Mouse (Mus musculus): ENCODE results near the gene Fam189b.
"Not testable (repeated sequence)": the region's sequence is repeated elsewhere in the genome, so short reads cannot be mapped to it uniquely, and the experiment has no call there.

Gene Fam189b

DNA sequence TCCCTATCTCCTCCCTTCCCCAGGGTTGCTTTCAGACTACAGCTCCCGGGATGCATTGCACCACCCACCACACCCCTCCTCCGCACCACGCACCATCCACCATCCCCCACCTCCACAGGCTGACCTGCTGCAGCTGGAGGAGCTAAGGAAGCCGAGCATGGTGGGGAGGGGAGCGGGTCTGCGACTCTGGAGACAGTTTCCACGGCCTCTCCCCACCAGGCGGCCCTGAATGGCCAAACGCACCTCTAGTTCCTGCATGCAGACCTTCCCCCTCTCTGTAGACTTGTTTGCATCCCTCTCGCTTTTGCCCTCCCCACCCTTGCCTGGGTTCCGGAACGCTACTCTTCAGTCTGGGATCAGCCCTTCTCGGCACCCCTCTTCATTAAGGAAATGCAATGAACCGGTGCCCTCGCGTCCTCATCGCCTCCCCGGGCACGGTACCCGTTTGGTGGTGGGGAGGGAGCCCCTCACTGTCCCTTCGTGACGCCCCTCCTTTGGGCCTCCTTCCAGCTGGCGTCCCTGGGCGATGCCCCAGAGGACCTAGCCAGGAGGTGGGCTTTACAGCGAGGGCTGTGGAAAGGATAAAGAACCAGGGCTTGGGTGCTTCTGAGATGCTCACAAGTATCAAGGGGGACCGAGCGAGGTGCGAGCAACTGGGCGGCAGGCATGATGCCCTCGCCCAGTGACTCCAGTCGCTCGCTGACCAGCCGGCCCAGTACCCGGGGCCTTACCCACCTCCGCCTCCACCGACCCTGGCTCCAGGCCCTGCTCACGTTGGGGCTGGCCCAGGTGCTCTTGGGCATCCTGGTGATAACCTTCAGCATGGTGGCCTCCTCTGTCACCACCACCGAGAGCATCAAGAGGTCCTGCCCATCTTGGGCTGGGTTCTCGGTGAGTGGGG, at the start of gene Fam189b:
TSS of gene Fam189b (plus strand) at position 86 of the 901 bp plus-strand sequence.
- peak; percentile 86 for DNase-seq (ENCODE audit: low spot score)

DNA sequence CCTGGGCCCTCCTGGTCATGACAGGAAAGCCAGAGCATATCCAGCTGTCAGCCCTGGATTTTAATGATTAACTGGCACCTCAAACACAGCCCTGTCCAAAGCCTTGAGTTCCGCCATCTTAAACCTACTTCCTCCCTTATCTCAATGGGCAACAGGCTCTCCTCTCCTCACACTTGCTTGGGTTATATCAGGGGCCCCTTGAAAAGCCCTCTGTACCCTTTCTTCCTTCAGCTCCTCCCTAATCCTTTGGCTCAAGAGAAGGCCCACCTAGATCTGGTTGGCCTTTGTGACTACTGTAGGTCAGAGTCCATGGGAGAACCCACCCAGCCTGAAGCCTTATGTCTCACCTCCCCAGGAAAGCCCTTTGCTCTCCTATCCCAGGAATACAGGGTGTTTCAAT, 49.2 kb upstream of the Fam189b start:
- DNase-seq (ENCODE audit: low spot score), result no peak

DNA sequence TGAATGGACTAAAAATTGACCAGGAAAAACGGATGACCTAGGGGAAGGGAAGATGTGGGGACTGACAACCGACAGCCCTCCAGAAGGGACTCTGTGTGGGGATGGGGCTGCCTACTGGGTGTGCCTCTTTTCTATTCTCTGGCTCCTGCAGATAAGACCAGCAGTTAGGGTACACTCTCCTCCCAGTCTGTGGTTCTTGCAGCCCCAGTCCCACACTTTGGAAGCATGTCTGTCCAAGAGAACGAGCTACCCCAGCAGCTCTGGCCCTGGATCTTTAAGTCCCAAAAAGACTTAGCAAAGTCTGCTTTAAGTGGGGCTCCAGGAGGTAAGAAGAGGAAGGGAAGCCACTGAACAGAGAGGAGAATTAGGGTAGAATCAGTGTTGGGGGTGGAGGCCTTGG, 47.0 kb upstream of the Fam189b start, which contains the start of gene Pklr:
TSS of gene Pklr (plus strand) at position 185 of the 400 bp plus-strand sequence.
- DNase-seq (ENCODE audit: low spot score), result no peak

DNA sequence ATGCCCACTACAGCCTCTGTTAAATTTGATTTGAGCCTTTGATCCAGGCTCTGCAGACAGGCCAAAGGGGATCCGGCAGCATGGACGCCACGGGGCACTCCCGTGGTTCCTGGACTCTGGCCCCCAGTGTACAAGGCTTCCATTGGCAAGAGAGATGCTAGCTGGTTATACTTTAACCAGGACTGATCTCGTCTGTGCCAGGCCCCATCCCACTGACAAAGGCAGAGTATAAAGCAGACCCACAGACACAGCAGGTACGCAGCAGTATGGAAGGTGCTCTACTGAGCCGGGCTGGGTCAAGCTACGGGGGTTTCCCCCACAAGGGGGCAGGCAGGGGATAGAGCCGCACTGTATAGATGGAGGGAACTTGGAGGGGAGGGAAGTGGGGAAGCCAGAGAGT, 46.6 kb upstream of the Fam189b start:
- DNase-seq (ENCODE audit: low spot score), result no peak

DNA sequence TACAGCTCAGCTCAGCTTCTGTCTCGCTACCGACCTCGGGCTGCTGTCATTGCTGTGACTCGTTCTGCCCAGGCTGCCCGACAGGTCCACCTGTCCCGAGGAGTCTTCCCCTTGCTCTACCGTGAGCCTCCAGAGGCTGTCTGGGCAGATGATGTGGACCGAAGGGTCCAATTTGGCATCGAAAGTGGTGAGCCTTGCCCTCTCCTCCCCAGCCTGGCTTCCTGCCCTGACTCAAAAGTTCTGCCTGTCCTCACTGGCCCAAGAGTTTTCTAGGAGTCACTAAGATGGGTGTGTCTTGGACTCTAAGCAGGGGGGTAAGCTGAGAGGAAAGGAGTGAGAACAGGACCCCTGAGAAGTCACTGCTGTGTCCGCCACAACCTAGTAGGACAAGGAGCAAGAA, 38.1 kb upstream of the Fam189b start:
- DNase-seq (ENCODE audit: low spot score), result no peak

DNA sequence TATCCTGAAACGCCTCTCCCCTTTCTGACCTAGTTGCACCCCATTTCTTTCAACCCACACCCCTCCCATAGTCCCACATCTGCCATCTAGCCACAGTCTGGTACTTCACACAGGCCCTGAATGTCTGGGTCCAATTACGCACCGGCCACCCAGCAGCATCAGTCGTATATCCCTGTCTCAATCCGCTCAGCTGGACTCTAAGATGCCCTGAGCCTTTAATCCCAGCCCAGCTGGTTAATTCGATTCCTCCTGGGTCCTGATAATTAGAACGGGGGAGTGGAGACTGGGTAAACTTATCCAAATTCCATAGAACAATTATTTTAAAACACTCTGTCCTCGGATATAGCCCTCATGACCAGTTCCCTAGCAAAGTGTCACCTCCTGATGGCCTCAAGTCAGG, 37.4 kb upstream of the Fam189b start:
- DNase-seq (ENCODE audit: low spot score), result no peak

DNA sequence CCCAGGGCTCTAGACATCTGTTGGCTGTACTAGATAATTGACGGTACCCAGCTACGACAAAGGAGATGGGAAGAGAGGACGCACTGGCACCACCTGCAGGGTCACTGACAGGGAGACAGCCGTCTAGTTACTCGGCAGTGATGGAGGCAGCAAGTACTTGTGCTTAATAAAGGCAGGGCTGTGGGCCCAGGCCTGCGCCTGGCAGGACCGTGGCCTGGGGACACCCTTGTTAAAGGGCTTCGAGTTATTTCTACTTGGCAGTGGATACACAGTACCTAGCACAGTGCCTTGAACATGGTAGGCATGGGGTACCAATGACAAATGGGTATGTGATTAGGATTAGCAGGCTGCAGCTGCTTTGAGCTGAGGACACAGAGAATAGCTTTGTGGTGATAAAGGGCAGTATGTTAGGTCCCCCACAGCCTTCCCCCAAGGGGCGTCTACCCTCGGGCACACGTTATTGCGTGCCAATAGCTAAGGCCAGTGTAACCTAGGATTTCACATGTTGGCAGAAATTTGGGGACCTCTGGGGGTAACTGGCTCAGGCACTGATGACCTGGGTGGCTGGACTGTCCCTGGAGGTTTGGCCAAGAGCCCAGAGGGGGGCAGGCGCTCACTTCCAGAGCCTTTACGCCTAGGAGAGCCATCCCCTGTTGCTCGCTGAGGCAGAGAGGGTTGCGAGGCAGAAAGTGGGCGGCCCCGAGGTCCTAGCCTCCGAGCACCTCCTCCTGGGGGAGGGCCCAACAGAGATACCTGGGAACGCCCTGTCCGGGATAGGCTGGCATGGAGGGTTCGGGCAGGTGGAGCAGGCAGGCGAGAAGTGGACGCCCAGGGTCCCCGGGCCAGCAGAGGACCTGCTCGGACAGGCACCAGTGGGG, 35.6 kb upstream of the Fam189b start:
- no peak for DNase-seq (ENCODE audit: low spot score)

DNA sequence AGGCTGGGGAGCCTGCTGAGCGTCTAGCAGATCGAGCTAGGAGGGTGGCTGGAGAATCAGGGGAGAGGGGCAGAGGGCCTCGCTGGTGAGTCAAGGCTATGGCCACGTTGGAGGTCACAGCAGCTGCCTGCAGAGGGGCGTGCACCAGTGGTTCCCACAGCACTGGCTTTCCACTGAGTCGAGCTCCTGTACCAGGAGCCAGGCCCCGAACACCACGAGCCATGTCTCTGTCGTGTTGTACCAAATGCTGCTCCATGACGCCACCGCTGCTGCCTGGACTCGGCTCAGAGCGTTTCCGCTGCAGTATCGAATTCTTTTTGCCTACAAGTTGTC, 35.0 kb upstream of the Fam189b start:
- DNase-seq (ENCODE audit: low spot score), result no peak

DNA sequence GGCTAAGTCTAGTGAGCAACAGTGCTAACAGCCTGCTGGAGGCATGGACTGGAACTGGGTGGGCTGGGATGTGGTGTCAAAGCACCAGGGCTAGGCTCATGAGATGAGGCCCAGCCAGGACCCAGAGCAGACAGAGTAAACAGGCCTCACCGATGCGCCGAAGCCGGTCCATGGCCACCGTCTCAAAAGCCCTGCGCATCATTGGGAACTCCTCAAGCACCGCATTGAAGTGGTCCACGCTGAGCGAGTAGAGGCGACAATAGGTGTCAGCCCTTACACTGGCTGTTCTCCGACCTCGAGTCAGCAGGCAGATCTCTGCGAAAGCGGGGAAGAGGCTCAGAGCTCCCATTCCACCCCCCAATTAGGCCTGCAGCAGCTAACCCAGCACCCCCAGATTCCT, 34.4 kb upstream of the Fam189b start:
- DNase-seq (ENCODE audit: low spot score), result no peak

DNA sequence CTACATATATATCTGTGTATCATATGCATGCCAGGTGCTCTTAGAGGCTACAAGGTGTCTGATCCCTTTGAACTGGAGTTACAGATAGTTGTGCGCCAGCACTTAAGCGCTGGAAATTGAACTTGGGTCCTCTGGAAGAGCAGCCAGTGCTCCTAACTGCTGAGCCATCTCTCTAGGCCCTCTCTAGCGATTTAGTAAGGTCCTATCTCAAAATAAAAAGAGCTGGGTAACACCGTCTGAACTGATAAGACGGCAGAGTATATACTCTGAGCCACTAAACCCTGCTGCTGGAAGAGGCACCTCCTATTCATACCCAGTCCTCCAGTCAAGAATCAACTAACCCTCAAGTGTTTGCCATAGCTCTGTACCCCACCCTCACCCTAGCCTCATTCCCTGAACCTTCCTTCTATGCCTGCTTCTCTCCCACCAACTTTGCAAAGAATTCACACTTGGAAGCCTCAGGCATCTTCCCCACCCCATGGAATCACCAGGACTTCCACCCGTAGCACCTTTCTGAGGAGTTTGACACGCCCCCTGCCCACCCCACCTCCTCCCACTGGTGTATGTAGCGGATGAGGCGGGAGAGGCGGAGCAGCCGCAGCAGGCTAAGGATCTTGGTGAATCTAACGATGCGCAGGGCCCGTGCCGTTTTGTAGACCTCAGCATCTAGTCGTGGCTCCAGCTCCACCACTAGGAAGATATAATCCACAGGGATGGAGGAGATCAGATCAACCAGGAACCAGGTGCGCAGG, 30.7 kb upstream of the Fam189b start:
- DNase-seq (ENCODE audit: low spot score), result no peak

DNA sequence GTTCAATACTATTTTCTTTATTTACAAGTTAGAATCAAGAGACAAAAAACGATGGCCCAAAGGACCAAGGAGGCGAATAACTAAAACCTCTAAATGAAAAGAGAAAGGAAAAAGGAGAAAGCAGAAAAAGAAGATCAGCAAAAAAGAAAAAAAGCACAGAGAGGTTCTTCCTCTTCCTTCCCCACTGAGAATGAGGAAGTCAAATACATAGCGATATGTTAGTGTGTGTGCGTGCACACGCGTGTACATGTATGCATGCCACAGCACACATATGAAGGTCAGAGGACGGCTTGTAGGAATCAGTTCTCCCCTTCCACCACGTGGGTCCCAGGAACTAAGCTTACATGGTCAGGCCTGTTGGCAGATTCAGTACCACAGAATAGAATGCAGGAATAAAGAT, 26.0 kb upstream of the Fam189b start:
- no peak for DNase-seq (ENCODE audit: low spot score)

DNA sequence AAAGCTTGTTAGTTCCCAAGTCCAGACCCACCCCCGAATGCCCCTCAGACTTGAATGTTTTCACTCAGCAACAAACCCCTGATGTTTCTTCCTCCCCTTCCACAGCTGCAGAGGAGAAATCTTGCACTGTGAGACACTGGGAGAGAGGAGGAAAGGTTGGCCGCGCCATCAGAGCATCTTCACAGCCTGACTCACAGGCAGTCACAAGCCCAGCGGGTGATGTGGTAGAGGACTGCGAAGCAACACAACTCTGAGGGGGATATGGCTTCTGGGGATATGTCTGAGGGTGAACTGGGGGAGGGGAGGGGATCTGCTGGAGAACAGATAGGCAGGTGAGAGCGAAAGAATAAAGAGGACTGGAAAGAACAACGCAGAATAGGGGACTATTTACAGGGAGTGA, 24.3 kb upstream of the Fam189b start:
- DNase-seq (ENCODE audit: low spot score), result no peak

DNA sequence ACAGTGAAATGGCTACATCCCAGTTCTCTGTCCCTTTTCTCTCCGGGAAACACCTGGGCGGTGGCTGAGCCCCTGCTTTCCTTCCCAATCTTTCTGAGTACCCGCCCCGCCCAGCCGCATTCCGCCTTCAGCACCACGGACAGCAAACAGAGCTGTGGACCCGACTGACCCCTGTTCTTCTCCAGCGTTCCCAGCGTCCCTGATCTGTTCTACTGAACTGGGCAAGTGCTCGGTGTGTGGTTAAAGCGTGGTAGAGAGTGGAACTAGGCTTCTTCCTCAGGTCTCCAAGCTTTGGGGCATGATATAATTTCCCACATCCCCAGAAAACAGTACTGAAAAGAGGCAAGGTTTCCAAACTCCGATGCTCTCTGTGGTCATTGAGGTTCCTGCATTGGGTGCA, 23.7 kb upstream of the Fam189b start:
- DNase-seq (ENCODE audit: low spot score), result peak; percentile 74

DNA sequence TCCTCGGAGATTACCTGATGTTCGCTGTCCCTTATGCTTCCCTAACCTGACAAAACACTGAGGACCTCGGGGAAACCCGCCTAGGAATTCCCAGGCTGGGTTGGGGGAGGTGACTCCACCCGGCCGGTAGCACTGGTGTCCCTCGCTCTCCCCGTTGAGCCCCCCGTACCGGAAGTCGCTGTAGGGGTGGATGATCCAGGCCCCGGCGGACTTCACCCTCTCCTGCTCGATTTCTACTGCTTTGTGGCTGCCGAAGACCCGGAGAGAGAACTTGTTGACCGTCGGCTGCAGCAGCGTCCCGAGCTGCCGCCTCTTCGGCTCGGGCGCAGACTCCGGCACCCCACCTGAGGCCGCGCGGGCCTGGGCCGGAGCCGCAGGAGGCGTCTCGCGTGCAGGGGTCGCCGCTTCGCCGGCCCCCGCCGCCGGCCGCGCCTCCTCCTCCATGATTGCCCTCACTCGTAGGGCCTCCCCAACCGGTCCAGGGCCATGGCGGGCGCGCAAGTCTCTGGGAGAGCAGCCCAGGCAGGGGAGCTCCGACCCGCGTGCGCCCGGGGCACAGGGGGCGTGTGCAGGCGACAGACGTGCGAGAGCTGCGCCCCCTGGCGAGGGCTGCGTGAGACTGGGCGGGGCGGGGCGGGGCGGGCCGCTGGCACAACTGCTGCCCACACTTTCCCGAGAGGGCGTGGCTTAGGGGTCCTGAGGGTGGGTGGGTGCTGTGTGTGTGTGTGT, 23.2 kb upstream of the Fam189b start, which contains the start of gene Hcn3:
TSS of gene Hcn3 (minus strand) at position 581 of the 729 bp plus-strand sequence.
- DNase-seq (ENCODE audit: low spot score), result peak; percentile 81

DNA sequence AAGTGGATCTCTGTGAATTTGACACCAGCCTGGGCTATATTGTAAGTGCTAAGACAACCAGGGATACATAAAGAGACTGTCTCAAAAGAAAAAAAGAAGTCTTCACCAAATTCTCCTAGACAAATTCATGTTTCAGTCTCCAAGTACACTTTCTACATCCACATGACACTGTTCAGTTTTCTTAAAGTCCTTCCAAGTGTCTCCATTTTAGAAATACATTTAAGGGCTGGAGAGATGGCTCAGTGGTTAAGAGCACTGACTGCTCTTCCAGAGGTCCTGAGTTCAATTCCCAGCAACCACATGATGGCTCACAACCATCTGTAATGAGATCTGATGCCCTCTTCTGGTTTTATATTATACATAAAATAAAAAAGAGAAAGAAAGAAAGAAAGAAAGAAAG, 21.7 kb upstream of the Fam189b start:
- not testable (repeated sequence) for DNase-seq (ENCODE audit: low spot score)

DNA sequence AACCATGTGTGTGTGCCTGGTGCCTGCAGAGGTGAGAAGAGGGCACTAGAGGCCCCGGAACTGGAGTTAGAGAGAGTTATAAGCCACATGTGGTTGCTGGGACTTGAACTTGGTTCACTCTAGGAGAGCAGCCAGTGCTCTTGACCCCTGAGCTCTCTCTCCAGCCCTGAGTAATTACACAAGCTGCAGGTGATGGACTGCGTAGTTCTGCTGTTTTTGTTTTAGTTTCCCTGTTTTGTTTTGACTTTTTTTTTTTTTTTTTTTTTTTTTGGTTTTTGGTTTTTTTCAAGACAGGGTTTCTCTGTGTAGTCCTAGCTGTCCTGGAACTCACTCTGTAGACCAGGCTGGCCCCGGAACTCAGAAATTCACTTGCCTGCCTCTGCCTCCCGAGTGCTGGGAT, 21.2 kb upstream of the Fam189b start:
- no peak for DNase-seq (ENCODE audit: low spot score)

DNA sequence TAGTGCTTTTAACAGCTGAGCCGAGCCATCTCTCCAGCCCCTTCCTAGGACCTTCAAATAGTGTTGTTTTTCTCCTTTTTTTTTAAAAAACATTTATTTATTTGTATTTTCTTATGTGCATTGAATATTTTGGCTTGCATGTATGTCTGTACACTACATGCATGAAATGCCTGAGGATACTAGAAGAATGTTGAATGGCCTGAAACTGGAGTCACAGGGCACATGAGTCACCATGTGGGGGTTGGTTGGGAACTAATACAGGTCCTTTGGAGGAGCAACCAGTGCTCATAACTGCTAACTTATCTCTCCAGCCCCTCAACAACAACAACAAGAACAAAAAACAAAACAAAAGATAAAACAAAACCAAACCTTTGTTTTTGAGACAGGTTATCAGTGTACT, 19.8 kb upstream of the Fam189b start:
- no peak for DNase-seq (ENCODE audit: low spot score)

DNA sequence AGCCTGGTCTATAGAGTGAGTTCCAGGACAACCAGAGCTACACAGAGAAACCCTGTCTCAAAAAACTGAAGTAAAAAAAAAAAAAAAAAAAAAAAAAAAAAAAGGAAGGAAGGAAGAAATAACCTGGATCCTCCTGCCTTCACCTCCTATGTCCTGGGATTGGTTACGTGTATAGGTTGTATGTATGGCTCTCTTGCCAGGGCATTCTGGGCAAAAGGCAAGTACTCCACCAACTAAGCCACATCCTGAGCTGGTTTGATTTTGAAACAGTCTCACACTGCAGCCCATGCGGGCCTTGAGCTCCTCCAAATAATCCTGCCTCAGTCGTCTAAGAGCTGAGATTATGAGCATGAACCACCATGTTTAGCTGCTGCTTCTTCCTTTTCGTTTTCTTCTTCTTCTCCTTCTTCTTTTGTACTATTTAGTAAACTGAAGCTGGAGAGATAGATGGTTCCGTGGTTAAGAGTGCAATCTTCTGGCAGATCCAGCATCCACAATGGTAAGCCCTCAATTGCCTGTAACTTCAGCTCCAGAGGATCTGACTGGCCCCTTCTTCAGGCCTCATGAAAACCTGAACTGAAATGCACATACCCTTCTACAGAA, 19.2 kb upstream of the Fam189b start:
- no peak for DNase-seq (ENCODE audit: low spot score)

DNA sequence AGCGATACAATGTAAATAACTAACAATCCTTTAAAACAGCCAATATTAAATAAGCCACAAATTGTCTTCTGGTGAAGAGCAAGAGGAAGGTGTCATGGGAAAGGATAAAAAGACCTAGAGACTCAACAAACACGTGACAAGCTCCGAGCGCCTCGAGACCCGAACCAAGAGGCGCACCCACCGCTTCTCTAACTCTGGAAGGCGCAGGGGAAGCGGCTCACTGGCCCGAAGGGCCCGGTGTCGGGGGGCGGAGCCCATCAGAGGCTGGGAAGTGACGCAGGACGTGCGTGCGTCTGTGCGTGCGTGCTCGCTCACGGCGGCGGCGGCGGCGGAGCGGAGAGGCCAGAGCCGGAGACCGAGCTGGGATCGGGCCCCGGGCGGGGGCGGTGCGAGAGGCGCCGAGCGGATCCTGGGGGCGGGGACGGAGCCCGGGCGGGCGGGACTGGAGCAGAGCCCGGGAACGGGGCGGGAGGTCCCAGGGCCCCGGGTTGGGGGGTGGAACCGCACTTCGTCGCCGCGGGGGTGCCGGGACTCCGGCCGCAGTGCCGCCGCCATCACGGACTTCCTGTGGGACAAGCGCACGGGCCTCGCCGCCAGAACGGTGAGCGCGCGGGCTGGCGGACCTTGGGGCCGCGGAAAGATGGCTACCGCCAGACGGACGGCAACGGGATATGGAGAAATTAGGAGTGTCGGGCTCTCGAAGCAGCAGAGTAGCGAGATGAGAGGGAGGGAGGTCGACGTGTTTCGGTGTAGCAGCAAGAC, 18.3 kb upstream of the Fam189b start, which contains the start of gene Clk2:
TSS of gene Clk2 (plus strand) at position 290 of the 762 bp plus-strand sequence.
- DNase-seq (ENCODE audit: low spot score), result peak; percentile 95

DNA sequence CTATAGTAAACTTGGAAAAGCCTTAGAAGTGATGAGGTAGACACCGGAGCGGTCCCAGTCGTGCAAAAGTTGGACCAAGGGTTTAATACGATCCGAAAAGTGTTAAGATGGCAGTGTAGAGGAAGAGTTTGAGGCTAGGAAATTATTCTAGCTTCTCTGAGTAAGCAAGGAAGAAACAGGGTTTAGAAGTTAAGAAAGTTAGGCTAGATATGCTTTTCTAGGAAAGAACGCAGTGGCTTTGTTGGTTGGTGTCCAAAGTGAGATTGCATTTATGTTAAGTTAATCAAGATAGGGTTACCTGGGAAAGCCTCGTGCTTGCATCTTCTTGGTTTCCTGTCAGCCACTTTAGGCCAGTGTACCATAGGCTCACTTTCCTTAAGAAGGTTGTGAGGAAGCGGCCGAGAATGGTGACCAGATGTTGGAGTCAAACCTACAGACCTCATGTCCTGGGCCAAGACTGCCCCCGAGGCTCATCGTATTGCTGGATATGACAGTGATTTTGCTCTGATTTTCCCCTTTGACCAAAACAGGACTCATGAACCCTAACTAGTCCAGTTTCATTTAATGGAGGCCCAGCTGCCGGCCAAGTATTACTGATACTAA, 17.6 kb upstream of the Fam189b start:
- no peak for DNase-seq (ENCODE audit: low spot score)
